Mouse (Mus musculus) liver, adult 2 months (tissue): ENCODE data around the gene Rep15.

Experiments used
- CTCF ChIP-seq: fragments of 200-500 bp; IDR thresholded peaks from 2 replicates; pipeline ENCODE4 v1.5.1; 2011; ENCODE audit warnings: low read depth, low read length, control low read depth
- POLR2A ChIP-seq: fragments of 200-500 bp; IDR thresholded peaks from 2 replicates; pipeline ENCODE4 v1.6.1; 2011; ENCODE audit warnings: low read length, control low read depth; ENCODE audit not compliant: insufficient read depth; ENCODE audit errors: extremely low read depth

GRCm38 (mm10) chr6:147043633-147044032 is 11.2 kb downstream of the Rep15 start:
- TF ChIP-seq CTCF (no peak), POLR2A (no peak)
